Mouse (Mus musculus): ENCODE data around the gene Bpifc. TPM values are rescaled to one million over a fixed set of nuclear protein-coding genes. Genes with fewer than 3 reads are reported as not detected.

Bpifc gene
- polyA plus RNA-seq, 1 experiment from 2014 or later: 0.04 TPM

DNA sequence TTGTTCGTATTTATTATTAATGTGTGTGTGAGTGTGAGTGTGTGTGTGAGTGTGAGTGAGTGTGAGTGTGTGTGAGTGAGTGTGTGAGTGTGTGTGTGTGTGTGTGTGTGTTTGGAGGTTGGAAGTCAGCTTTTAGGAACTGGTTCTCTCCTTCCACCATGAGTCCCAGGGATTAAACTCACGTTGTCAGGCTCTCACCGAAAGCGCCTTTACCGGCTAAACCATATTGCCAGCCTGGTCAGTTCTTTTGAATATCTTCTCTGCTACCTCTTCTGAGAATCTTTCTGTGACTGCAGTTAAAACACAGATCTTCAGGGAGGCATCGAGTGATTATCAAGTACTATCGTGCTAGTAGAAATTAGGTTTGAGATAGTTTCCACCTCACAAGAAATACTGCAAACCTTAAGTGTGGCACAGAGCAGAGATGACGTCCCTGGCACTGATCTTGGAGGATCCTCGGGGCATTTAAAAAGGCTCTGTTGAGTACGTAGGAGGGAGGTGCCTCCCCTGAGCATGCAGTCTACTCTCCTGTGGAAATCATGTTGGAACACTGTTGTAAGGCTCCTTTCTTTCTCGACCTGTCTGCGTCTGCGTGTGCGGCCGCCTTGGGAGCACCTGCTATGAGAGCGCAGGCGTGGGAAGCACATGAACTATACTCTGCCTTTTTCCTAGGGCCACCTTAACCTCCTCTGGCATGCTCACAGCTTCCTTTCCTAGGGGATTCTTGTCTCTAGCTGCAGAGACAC is 44.1 kb downstream of the Bpifc start:
- Histone ChIP-seq H3K4me1 (no peaks in the 10 kb centered on the region), H3K36me3 (no peaks in the 10 kb centered on the region), H3K27me3 (ENCODE audit: low read depth, poor library complexity, severe bottlenecking) (no peaks in the 10 kb centered on the region), H3K27ac (replicated peaks) (no peak overlapping the region), H3K4me3 (no peak overlapping the region), H3K9me3 (replicated peaks) (no peaks in the 10 kb centered on the region)
- WGBS: 65% methylated on average over 17 of the region's 17 CpGs
- DNase-seq (ENCODE audit: low spot score): no peak

DNA sequence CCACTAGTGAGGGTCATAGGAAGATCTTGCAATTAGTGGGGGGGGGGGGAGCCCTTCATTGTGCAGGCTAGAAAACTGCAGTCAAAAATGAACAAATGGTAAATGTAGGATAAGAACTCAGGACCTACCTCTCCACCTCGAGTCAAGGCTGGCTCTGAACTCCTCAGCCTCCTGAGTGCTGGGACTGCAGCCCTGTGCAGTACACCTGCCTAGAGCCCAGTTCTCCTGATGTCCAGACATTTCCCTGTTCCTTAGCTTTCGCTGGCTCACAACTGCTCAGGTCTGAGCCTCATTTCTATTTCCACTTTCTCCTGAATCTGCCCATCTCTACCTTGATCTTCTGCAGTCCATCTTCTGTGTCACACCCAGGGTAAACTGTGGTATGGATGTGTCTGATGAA is 45.2 kb downstream of the Bpifc start:
- no peak overlapping the region for H3K27ac ChIP-seq (replicated peaks)
- DNase-seq (ENCODE audit: low spot score): no peak
- 61% methylated on average over 2 of the region's 2 CpGs for WGBS
- H3K4me3 ChIP-seq: no peak overlapping the region
- H3K4me1 ChIP-seq: no peaks in the 10 kb centered on the region
- H3K9me3 ChIP-seq (replicated peaks): no peaks in the 10 kb centered on the region
- no peaks in the 10 kb centered on the region for H3K36me3 ChIP-seq
- H3K27me3 ChIP-seq (ENCODE audit: low read depth, poor library complexity, severe bottlenecking): no peaks in the 10 kb centered on the region

DNA sequence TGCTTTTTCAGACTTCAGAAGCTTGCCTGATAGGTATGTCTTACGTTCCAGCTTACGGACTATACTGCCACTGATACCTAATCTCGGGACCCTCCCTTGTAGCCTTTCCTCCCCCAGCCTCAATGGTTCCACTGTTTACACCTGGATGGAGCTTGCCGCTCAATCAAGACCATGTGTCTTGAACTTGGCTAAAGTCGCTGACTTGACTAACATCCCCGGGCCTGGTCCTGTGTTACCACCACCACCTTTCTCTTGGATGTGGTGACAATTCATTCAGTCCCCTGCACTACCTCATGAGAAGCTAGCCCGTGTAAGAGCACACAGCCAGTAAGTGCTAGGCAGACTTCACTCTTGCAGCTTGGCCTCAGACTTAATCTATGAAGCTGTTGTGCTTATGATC is 47.4 kb downstream of the Bpifc start:
- Histone ChIP-seq H3K36me3 (no peaks in the 10 kb centered on the region), H3K27ac (replicated peaks) (no peak overlapping the region), H3K4me3 (no peak overlapping the region), H3K27me3 (ENCODE audit: low read depth, poor library complexity, severe bottlenecking) (no peaks in the 10 kb centered on the region), H3K4me1 (no peaks in the 10 kb centered on the region), H3K9me3 (replicated peaks) (no peaks in the 10 kb centered on the region)
- no peak for DNase-seq (ENCODE audit: low spot score)
- whole genome bisulfite sequencing: 92% methylated on average over 7 of the region's 7 CpGs

DNA sequence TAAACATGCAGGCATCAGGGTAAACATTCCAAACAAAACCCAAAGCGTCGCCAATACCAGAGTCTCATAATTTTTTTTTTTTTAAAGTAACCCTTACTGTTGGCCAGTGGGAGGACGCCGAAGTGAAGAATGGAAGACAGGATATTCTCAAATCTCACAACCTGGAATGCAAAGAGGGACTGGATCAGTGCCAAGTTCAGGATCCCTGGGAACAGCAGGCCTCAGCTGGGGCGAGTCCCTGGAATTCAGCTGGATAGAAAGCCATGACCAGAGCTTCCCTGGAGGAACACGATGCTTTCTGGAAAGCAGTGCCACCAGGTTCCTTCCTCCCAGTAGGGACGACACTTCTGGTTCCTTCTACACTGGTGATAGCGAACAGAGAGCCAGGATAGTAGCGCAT is 48.8 kb downstream of the Bpifc start:
- Histone ChIP-seq H3K27me3 (ENCODE audit: low read depth, poor library complexity, severe bottlenecking) (no peaks in the 10 kb centered on the region), H3K9me3 (replicated peaks) (no peaks in the 10 kb centered on the region), H3K27ac (replicated peaks) (no peak overlapping the region), H3K4me3 (no peak overlapping the region), H3K36me3 (no peaks in the 10 kb centered on the region), H3K4me1 (0 out of 2 replicates have a peak, but pooled peaks cover 3% of the 10 kb centered on the region)
- DNase-seq (ENCODE audit: low spot score): no peak
- 80% methylated on average over 9 of the region's 9 CpGs for WGBS

DNA sequence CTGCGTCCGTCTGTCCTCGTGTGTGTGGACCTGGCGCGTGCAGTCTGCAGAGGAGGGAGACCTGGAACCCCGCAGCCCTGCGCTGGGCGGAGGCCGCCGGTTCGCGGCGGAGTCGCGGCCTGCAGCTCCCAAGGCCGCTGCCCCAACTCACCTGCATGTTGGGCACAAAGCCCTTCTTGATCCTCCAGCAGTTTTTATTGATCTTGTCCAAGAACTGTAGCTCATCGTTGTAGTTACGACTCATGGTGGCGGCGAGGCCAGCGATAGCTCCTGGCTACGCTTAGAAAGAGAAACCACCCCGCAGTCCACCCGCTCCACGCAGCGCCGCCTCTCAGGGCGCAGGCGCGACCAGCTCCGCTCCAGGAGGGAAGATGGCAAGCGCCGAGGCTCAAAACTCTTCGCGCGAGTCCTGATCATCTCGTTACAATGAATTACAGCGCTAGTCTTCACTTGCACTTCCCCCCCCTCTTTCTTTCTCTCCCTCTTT is 54.2 kb downstream of the Bpifc start, which contains the start of gene Rtcb:
Rtcb (minus strand) TSS at position 360 of the 487 bp plus-strand sequence.
- Histone ChIP-seq H3K27ac (replicated peaks) (peak within 1 kb of the TSS; percentile 89), H3K36me3 (peaks cover 31% of the 10 kb centered on the region), H3K27me3 (ENCODE audit: low read depth, poor library complexity, severe bottlenecking) (no peaks in the 10 kb centered on the region), H3K4me3 (peak within 1 kb of the TSS; percentile 84), H3K9me3 (replicated peaks) (no peaks in the 10 kb centered on the region), H3K4me1 (peaks cover 11% of the 10 kb centered on the region)
- peak; percentile 94 for DNase-seq (ENCODE audit: low spot score)
- WGBS: 0% methylated on average over 38 of the region's 38 CpGs

DNA sequence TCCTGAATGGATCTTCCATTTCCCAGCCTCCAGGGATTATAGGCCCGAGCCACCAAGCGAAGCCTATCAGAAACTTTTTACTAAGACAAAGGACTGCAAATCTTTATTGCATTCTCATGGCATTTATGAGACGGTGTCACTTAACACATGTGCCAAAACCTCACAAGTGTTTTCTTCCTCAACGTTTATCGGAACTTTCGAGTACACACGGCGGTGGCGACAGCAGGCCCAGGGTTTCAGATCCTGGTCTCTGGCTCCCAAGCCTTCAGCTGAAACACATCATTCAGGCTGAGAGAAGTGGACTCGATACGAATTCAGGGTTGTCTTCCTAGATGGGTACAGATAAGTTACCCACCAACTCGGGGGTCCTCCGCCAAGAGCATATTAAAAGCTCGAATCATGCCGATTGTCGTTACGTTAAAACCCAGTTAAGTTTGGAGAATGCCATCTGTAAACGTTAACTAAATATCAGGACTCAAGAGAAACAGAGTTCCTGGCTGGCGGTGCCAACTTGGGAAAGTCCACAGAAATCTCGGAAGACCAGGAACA is 54.8 kb downstream of the Bpifc start:
- 9% methylated on average over 20 of the region's 20 CpGs for WGBS
- H3K36me3 ChIP-seq: peaks cover 36% of the 10 kb centered on the region
- no peak for DNase-seq (ENCODE audit: low spot score)
- peak overlapping the region; percentile 89 for H3K27ac ChIP-seq (replicated peaks)
- no peaks in the 10 kb centered on the region for H3K27me3 ChIP-seq (ENCODE audit: low read depth, poor library complexity, severe bottlenecking)
- H3K4me1 ChIP-seq: peaks cover 11% of the 10 kb centered on the region
- no peaks in the 10 kb centered on the region for H3K9me3 ChIP-seq (replicated peaks)
- peak overlapping the region; percentile 84 for H3K4me3 ChIP-seq

DNA sequence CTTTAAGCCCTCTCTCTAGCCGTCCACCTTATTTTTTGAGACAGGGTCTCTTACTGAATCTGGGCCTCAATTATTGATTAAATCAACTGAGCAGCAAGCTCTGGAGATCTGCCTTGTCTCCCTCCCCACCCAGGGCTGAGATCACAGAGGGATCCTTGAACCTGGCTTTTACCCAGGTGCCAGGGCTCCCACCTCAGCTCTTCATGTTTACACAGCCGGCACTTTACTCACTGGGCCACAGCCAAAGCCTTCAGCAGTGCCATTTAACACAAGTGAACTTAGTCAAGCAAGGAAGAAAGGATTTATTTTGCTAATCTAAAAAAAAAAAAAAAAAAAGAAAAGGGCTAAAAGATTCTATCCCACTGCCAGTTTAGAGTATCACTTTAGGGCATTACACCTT is 57.3 kb downstream of the Bpifc start:
- Histone ChIP-seq H3K4me3 (no peak overlapping the region), H3K27ac (replicated peaks) (no peak overlapping the region), H3K9me3 (replicated peaks) (no peaks in the 10 kb centered on the region), H3K27me3 (ENCODE audit: low read depth, poor library complexity, severe bottlenecking) (no peaks in the 10 kb centered on the region), H3K4me1 (peaks cover 11% of the 10 kb centered on the region), H3K36me3 (peaks cover 62% of the 10 kb centered on the region)
- WGBS: 88% methylated on average over 2 of the region's 2 CpGs
- no peak for DNase-seq (ENCODE audit: low spot score)

DNA sequence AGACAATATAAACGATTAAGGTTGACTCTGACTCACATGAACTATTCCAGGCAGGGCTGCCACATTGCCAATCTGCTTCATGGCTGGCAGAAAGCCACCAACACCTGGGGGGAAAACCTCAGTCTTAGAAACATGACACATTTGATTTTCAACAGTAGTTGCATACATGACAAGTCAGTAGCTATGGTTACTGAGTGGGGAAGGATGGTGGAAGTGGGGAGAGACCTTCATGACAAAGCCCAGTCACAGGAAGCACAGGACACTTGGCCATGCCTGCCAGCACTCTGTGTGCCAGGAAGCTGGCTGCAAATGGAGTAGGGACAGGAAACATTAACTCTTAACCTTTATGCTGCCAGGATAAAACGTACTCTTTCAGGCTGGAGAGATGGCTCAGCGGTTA is 58.3 kb downstream of the Bpifc start:
- Histone ChIP-seq H3K4me3 (no peak overlapping the region), H3K9me3 (replicated peaks) (no peaks in the 10 kb centered on the region), H3K4me1 (peaks cover 11% of the 10 kb centered on the region), H3K27me3 (ENCODE audit: low read depth, poor library complexity, severe bottlenecking) (no peaks in the 10 kb centered on the region), H3K36me3 (peaks cover 72% of the 10 kb centered on the region), H3K27ac (replicated peaks) (no peak overlapping the region)
- DNase-seq (ENCODE audit: low spot score): no peak
- WGBS: 91% methylated on average over 3 of the region's 3 CpGs

DNA sequence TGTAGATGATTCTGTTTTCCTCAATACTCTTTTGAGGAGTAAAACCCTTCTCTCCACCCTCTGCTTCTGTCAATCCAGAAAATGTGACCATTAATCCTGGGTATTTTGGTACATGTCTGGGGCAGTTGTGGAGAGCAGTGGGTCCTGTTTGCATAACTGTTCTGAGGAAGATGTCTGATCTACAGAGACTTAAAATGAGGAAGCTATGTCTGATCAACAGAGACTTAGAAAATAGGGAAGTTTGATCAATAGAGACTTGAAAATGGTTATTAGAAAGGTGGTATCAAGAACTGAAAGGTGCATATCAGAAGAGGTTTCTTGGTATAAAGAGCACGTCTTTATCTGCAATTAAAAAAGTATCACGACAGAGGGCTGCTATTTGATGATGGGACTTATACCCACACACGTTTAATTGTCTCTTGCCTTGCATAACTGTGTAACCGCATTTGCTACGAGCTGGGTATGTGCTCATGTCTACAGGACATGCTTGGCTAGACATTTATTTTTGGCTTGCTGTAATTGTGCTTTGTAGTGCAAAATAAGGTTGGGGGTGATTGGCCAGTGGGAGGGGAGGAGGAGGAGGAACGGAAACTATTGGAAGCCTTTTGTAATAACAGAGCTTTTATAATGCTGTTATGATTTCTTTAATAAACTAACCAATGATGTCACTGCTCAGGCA is 59.8 kb downstream of the Bpifc start:
- H3K4me3 ChIP-seq: no peak overlapping the region
- peaks cover 86% of the 10 kb centered on the region for H3K36me3 ChIP-seq
- no peaks in the 10 kb centered on the region for H3K9me3 ChIP-seq (replicated peaks)
- no peak overlapping the region for H3K27ac ChIP-seq (replicated peaks)
- WGBS: 92% methylated on average over 6 of the region's 6 CpGs
- DNase-seq (ENCODE audit: low spot score): no peak
- H3K4me1 ChIP-seq: peaks cover 7% of the 10 kb centered on the region
- no peaks in the 10 kb centered on the region for H3K27me3 ChIP-seq (ENCODE audit: low read depth, poor library complexity, severe bottlenecking)

DNA sequence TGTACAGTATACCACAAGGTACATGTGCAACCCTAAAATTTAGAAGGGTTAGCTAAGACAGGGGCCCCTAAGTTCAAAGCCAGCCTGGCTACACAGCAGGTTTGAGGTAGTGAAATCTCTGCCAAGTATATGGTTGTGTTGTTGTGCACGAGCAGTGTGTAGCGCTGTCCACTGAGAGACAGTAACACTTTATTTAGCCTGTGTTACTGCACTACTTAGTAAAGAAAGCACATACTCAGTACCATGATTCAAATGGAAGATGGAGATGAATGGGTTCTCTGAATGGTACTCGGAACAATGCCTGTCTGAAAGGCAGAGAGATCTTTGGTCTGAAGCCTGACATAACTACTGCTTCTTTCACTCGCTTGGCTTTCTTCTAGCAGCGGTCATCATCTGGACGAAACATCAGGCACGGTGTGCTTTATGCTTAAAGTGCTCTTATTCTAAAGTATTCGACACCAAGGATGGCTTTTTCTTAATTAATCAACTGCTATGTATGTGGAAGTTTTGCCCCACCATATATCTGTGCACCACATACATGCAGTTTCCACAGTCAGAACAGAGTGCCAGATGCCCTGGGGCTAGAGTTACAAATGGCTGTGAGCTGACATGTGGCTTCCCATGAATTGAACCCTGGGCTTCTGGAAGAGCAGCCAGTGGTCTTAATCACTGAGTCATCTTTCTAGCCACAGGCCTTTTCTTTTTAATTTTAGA is 63.1 kb downstream of the Bpifc start:
- H3K27me3 ChIP-seq (ENCODE audit: low read depth, poor library complexity, severe bottlenecking): no peaks in the 10 kb centered on the region

DNA sequence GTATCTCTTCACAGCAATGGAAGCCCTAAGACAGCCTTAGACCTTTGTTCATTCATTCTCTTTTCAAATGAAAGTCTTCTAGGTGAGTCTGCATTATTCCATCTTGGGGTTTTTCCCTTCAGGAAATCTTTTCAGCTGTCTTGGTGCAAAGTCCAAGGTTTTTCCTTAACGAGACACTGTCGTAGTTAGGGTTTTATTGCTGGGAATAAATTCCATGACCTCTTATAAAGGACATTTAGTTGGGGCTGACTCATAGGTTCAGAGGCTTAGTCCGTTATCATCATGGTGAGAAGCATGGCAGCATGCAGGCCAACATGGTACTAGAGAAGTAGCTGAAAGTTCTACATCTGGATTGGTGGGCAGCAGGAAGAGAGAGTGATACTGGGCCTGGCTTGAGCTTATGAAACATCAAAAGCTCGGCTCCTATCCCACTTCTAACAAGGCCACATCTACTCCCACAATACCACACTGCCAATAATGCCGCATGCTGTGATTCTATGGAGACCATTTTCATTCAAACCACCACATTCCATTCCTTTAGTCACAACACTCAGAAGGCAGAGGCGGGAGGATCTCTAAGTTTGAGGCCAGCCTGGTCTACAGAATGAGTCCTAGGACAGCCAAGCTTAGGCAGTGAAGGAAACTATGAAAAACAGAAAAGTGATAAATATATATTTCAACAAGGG is 75.3 kb downstream of the Bpifc start:
- peaks cover 65% of the 10 kb centered on the region for H3K36me3 ChIP-seq
- no peak overlapping the region for H3K4me3 ChIP-seq
- 92% methylated on average over 6 of the region's 6 CpGs for WGBS

More for the DNA sequence above, 63.1 kb downstream of the Bpifc start:
- no peak overlapping the region for H3K27ac ChIP-seq (replicated peaks)
- H3K36me3 ChIP-seq: peaks cover 99% of the 10 kb centered on the region
- 96% methylated on average over 8 of the region's 8 CpGs for WGBS
- H3K4me3 ChIP-seq: no peak overlapping the region
- H3K4me1 ChIP-seq: no peaks in the 10 kb centered on the region
- DNase-seq (ENCODE audit: low spot score): no peak
- no peaks in the 10 kb centered on the region for H3K9me3 ChIP-seq (replicated peaks)

DNA sequence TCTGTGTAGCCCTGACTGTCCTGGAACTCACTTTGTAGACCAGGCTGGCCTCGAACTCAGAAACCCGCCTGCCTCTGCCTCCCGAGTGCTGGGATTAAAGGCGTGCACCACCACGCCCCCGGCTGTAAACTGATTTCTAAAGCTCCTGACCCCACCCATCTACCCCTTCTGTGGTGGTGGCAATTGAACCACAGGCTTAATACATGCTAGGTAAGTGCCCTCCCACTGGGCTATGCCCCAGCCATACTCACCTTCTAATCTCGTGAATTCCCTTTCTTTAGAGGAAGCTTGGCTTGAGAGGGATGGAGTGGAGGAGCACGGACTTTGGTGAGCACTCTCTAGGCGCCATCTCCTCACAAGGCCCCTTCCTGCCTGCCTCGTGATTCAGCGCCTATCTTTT is 81.7 kb downstream of the Bpifc start:
- 95% methylated on average over 11 of the region's 11 CpGs for WGBS
- Histone ChIP-seq H3K27me3 (ENCODE audit: low read depth, poor library complexity, severe bottlenecking) (peaks cover 28% of the 10 kb centered on the region), H3K9me3 (replicated peaks) (no peaks in the 10 kb centered on the region), H3K4me3 (no peak overlapping the region), H3K36me3 (no peaks in the 10 kb centered on the region), H3K4me1 (peaks cover 24% of the 10 kb centered on the region), H3K27ac (replicated peaks) (no peak overlapping the region)
- DNase-seq (ENCODE audit: low spot score): no peak

More for the DNA sequence above, 75.3 kb downstream of the Bpifc start:
- peaks cover 8% of the 10 kb centered on the region; the same call in 1 of the 2 replicates for H3K9me3 ChIP-seq (replicated peaks)
- no peak for DNase-seq (ENCODE audit: low spot score)
- no peaks in the 10 kb centered on the region for H3K27me3 ChIP-seq (ENCODE audit: low read depth, poor library complexity, severe bottlenecking)
- H3K4me1 ChIP-seq: no peaks in the 10 kb centered on the region
- H3K27ac ChIP-seq (replicated peaks): no peak overlapping the region

Measured in midbrain, embryonic 10.5 days (tissue).